Mouse (Mus musculus) forebrain, embryonic 10.5 days (tissue): ENCODE data around the gene Tspan31. TPM values are rescaled to one million over a fixed set of nuclear protein-coding genes. Genes with fewer than 3 reads are reported as not detected.
"Not testable (repeated sequence)": the region's sequence is repeated elsewhere in the genome, so short reads cannot be mapped to it uniquely, and the experiment has no call there.

Experiments used
- DNase-seq: peaks from one replicate; pipeline ENCODE4 v3.0.0-alpha.2; 2017; ENCODE audit warnings: low spot score; ENCODE audit errors: extremely low spot score
- H3K27ac ChIP-seq: fragments of 300-500 bp; sonication (generic); 2 replicates; pipeline ENCODE4 v1.5.1; 2016; ENCODE audit warnings: mild to moderate bottlenecking
- H3K27me3 ChIP-seq: fragments of 300-500 bp; sonication (generic); 2 replicates; pipeline ENCODE4 v1.6.1; 2016; ENCODE audit warnings: mild to moderate bottlenecking; ENCODE audit not compliant: poor library complexity, severe bottlenecking
- H3K36me3 ChIP-seq: fragments of 300-500 bp; sonication (generic); replicated peaks from 2 replicates; pipeline ENCODE4 v1.6.1; 2016; ENCODE audit warnings: mild to moderate bottlenecking, moderate library complexity
- H3K4me1 ChIP-seq: fragments of 300-500 bp; sonication (generic); 2 replicates; pipeline ENCODE4 v1.6.1; 2016
- H3K4me3 ChIP-seq: fragments of 300-500 bp; sonication (generic); 2 replicates; pipeline ENCODE4 v1.5.1; 2016; ENCODE audit warnings: mild to moderate bottlenecking, moderate library complexity
- H3K9me3 ChIP-seq: fragments of 300-500 bp; sonication (generic); 2 replicates; pipeline ENCODE4 v1.6.1; 2016; ENCODE audit warnings: mild to moderate bottlenecking, moderate library complexity
- WGBS: fragments of 180-500 bp; shearing (Covaris S2); methylation state at CpG from one replicate; pipeline ENCODE4 v1.1.7; 2016; 5-methylcytosine and 5-hydroxymethylcytosine counted together
- polyA plus RNA-seq: library from polyadenylated mRNA; unstranded; fragments of >200 nt; fragmentation: Nextera tagmentation; extraction: Ambion mirVana; gene quantifications from 2 replicates; pipeline ENCODE4 v1.2.1, GENCODE M21; 2016

Gene Tspan31
- polyA plus RNA-seq, 1 experiment from 2014 or later: 190 TPM

GRCm38 (mm10) chr10:127071203-127071602, 1.1 kb upstream of the Tspan31 start:
- Histone ChIP-seq H3K4me3 (peak overlapping the region; percentile 66), H3K36me3 (peaks cover 27% of the 10 kb centered on the region), H3K27ac (peak overlapping the region; percentile 92; the same call in 1 of the 2 replicates), H3K9me3 (no peaks in the 10 kb centered on the region), H3K4me1 (peaks cover 47% of the 10 kb centered on the region), H3K27me3 (peaks cover 12% of the 10 kb centered on the region; the same call in 1 of the 2 replicates)
- WGBS: 86% methylated on average over 9 of the region's 9 CpGs
- no peak for DNase-seq

- Histone ChIP-seq H3K4me3 (peak overlapping the region; percentile 66), H3K27me3 (no peaks in the 10 kb centered on the region), H3K27ac (peak overlapping the region; percentile 92), H3K9me3 (no peaks in the 10 kb centered on the region), H3K36me3 (peaks cover 43% of the 10 kb centered on the region), H3K4me1 (peaks cover 55% of the 10 kb centered on the region)
- DNase-seq: no peak
- 9% methylated on average over 30 of the region's 30 CpGs for WGBS
Measured at GRCm38 (mm10) chr10:127069281-127070189, 529 bp downstream of the Tspan31 start.

GRCm38 (mm10) chr10:127068360-127069038, 1.6 kb downstream of the Tspan31 start:
- Histone ChIP-seq H3K36me3 (peaks cover 48% of the 10 kb centered on the region), H3K27me3 (no peaks in the 10 kb centered on the region), H3K4me3 (peak overlapping the region; percentile 66), H3K27ac (peak overlapping the region; percentile 92), H3K9me3 (no peaks in the 10 kb centered on the region), H3K4me1 (peaks cover 59% of the 10 kb centered on the region)
- no peak for DNase-seq
- WGBS: 87% methylated on average over 9 of the region's 9 CpGs

- H3K4me1 ChIP-seq: peaks cover 68% of the 10 kb centered on the region
- 90% methylated on average over 14 of the region's 14 CpGs for WGBS
- H3K27me3 ChIP-seq: peaks cover 5% of the 10 kb centered on the region
- H3K4me3 ChIP-seq: peak overlapping the region; percentile 26
- H3K9me3 ChIP-seq: no peaks in the 10 kb centered on the region
- no peak overlapping the region for H3K27ac ChIP-seq
- no peak for DNase-seq
- peaks cover 48% of the 10 kb centered on the region for H3K36me3 ChIP-seq
Measured at GRCm38 (mm10) chr10:127066519-127067018, 3.5 kb downstream of the Tspan31 start.

GRCm38 (mm10) chr10:127065981-127066380, 4.1 kb downstream of the Tspan31 start:
- WGBS: 91% methylated on average over 9 of the region's 9 CpGs
- peaks cover 11% of the 10 kb centered on the region for H3K27me3 ChIP-seq

GRCm38 (mm10) chr10:127063913-127064870, 5.9 kb downstream of the Tspan31 start:
- Histone ChIP-seq H3K27ac (peak overlapping the region; percentile 99), H3K4me1 (peaks cover 77% of the 10 kb centered on the region), H3K4me3 (peak overlapping the region; percentile 86), H3K9me3 (no peaks in the 10 kb centered on the region), H3K27me3 (peaks cover 29% of the 10 kb centered on the region), H3K36me3 (peaks cover 48% of the 10 kb centered on the region)
- WGBS: 16% methylated on average over 37 of the region's 37 CpGs
- no peak for DNase-seq

More at GRCm38 (mm10) chr10:127065981-127066380, 4.1 kb downstream of the Tspan31 start:
- Histone ChIP-seq H3K27ac (no peak overlapping the region), H3K36me3 (peaks cover 48% of the 10 kb centered on the region), H3K4me3 (peak overlapping the region; percentile 25; the same call in 1 of the 2 replicates), H3K4me1 (peaks cover 70% of the 10 kb centered on the region), H3K9me3 (no peaks in the 10 kb centered on the region)
- DNase-seq: no peak

- Histone ChIP-seq H3K4me1 (peaks cover 77% of the 10 kb centered on the region), H3K9me3 (no peaks in the 10 kb centered on the region), H3K27me3 (peaks cover 37% of the 10 kb centered on the region), H3K4me3 (peak within 1 kb of the TSS; percentile 86), H3K27ac (peak within 1 kb of the TSS; percentile 99), H3K36me3 (peaks cover 43% of the 10 kb centered on the region)
- DNase-seq: peak; percentile 100
- WGBS: under 1% methylated on average over 46 of the region's 46 CpGs
Measured at GRCm38 (mm10) chr10:127063239-127063872, 6.7 kb downstream of the Tspan31 start, which contains the start of gene Cdk4. TSS of gene Cdk4 (plus strand) at chr10:127063534.

- H3K27me3 ChIP-seq: peaks cover 42% of the 10 kb centered on the region
- H3K27ac ChIP-seq: peak overlapping the region; percentile 99; the same call in 1 of the 2 replicates
- H3K36me3 ChIP-seq: peaks cover 36% of the 10 kb centered on the region
- H3K9me3 ChIP-seq: no peaks in the 10 kb centered on the region
- H3K4me3 ChIP-seq: peak overlapping the region; percentile 86; the same call in 1 of the 2 replicates
- DNase-seq: no peak
- 81% methylated on average over 5 of the region's 5 CpGs for WGBS
- H3K4me1 ChIP-seq: peaks cover 75% of the 10 kb centered on the region
Measured at GRCm38 (mm10) chr10:127062503-127062902, 7.6 kb downstream of the Tspan31 start.

- H3K4me3 ChIP-seq, H3K27ac ChIP-seq, DNase-seq, H3K9me3 ChIP-seq: not testable (repeated sequence)
- peaks cover 36% of the 10 kb centered on the region for H3K36me3 ChIP-seq
- peaks cover 72% of the 10 kb centered on the region for H3K4me1 ChIP-seq
- WGBS: 85% methylated on average over 4 of the region's 4 CpGs
- peaks cover 42% of the 10 kb centered on the region for H3K27me3 ChIP-seq
Measured at GRCm38 (mm10) chr10:127062101-127062500, 8.0 kb downstream of the Tspan31 start.

GRCm38 (mm10) chr10:127061513-127061912, 8.6 kb downstream of the Tspan31 start:
- H3K27ac ChIP-seq: 0 out of 2 replicates have a peak overlapping the region, but pooled peaks have one; percentile 65
- 77% methylated on average over 2 of the region's 2 CpGs for WGBS
- no peaks in the 10 kb centered on the region for H3K9me3 ChIP-seq
- peaks cover 36% of the 10 kb centered on the region for H3K36me3 ChIP-seq
- H3K4me1 ChIP-seq: peaks cover 68% of the 10 kb centered on the region
- DNase-seq: no peak
- H3K27me3 ChIP-seq: peaks cover 42% of the 10 kb centered on the region
- peak overlapping the region; percentile 97; the same call in 1 of the 2 replicates for H3K4me3 ChIP-seq

GRCm38 (mm10) chr10:127061085-127061484, 9.0 kb downstream of the Tspan31 start:
- peaks cover 66% of the 10 kb centered on the region for H3K4me1 ChIP-seq
- no peak for DNase-seq
- H3K4me3 ChIP-seq: peak overlapping the region; percentile 97
- H3K27me3 ChIP-seq: peaks cover 42% of the 10 kb centered on the region
- peak overlapping the region; percentile 65 for H3K27ac ChIP-seq
- H3K36me3 ChIP-seq: peaks cover 36% of the 10 kb centered on the region
- 29% methylated on average over 5 of the region's 5 CpGs for WGBS
- no peaks in the 10 kb centered on the region for H3K9me3 ChIP-seq
